Mouse (Mus musculus) embryonic facial prominence, embryonic 15.5 days (tissue): ENCODE data around the gene Arhgap24. TPM values are rescaled to one million over a fixed set of nuclear protein-coding genes. Genes with fewer than 3 reads are reported as not detected.

Experiments
- ATAC-seq: fragments of 200-750 bp; cut with Nextera tagmentation; 2 replicates; pipeline ENCODE4 v1.8.0; 2017; ENCODE audit warnings: low read depth, moderate TSS enrichment; ENCODE audit not compliant: insufficient number of reproducible peaks, low FRiP score, low TSS enrichment
- H3K27ac ChIP-seq: fragments of 300-500 bp; sonication (generic); replicated peaks from 2 replicates; pipeline ENCODE4 v1.5.1; 2015; ENCODE audit warnings: mild to moderate bottlenecking, inconsistent platforms
- H3K27me3 ChIP-seq: fragments of 300-500 bp; sonication (generic); 2 replicates; pipeline ENCODE4 v1.6.1; 2015; ENCODE audit warnings: inconsistent platforms
- H3K36me3 ChIP-seq: fragments of 300-500 bp; sonication (generic); 2 replicates; pipeline ENCODE4 v1.6.1; 2015; ENCODE audit warnings: mild to moderate bottlenecking, inconsistent platforms
- H3K4me1 ChIP-seq: fragments of 300-500 bp; sonication (generic); 2 replicates; pipeline ENCODE4 v1.6.1; 2015; ENCODE audit warnings: inconsistent platforms
- H3K4me2 ChIP-seq: fragments of 300-500 bp; sonication (generic); replicated peaks from 2 replicates; pipeline ENCODE4 v1.6.1; 2015; ENCODE audit warnings: mild to moderate bottlenecking, inconsistent platforms
- H3K4me3 ChIP-seq: fragments of 300-500 bp; sonication (generic); replicated peaks from 2 replicates; pipeline ENCODE4 v1.5.1; 2015; ENCODE audit warnings: mild to moderate bottlenecking, inconsistent platforms
- H3K9ac ChIP-seq: fragments of 300-500 bp; sonication (generic); 2 replicates; pipeline ENCODE4 v1.6.1; 2015; ENCODE audit warnings: inconsistent platforms
- H3K9me3 ChIP-seq: fragments of 300-500 bp; sonication (generic); replicated peaks from 2 replicates; pipeline ENCODE4 v1.6.1; 2016; ENCODE audit warnings: inconsistent platforms
- WGBS: fragments of 180-500 bp; shearing (Covaris S2); methylation state at CpG from one replicate; pipeline ENCODE4 v1.1.7; 2015; 5-methylcytosine and 5-hydroxymethylcytosine counted together
- polyA plus RNA-seq: library from polyadenylated mRNA; unstranded; fragments of >200 nt; fragmentation: Nextera tagmentation; extraction: Ambion mirVana; gene quantifications from 2 replicates; pipeline ENCODE4 v1.2.1, GENCODE M21; 2015

Gene Arhgap24
- polyA plus RNA-seq, 1 experiment from 2014 or later, result 34.0 TPM

GRCm38 (mm10) chr5:102770611-102771010 lies 289.4 kb downstream of the Arhgap24 start:
- ATAC-seq, result no peak
- no peak overlapping the region for H3K27ac ChIP-seq

GRCm38 (mm10) chr5:102774500-102774899 lies 293.3 kb downstream of the Arhgap24 start:
- H3K27me3 ChIP-seq, result no peaks in the 10 kb centered on the region
- H3K4me2 ChIP-seq, result no peak overlapping the region
- peaks cover 7% of the 10 kb centered on the region for H3K4me1 ChIP-seq
- no peak overlapping the region for H3K27ac ChIP-seq
- H3K4me3 ChIP-seq, result no peak overlapping the region
- no peaks in the 10 kb centered on the region for H3K36me3 ChIP-seq
- no peaks in the 10 kb centered on the region for H3K9me3 ChIP-seq
- no peak for ATAC-seq
- 63% methylated on average over 4 of the region's 4 CpGs for WGBS
- no peak overlapping the region for H3K9ac ChIP-seq

More at GRCm38 (mm10) chr5:102770611-102771010, 289.4 kb downstream of the Arhgap24 start:
- Histone ChIP-seq H3K4me1 (peaks cover 16% of the 10 kb centered on the region; the same call in 1 of the 2 replicates), H3K9me3 (no peaks in the 10 kb centered on the region), H3K4me2 (no peak overlapping the region), H3K27me3 (no peaks in the 10 kb centered on the region), H3K9ac (no peak overlapping the region), H3K4me3 (no peak overlapping the region), H3K36me3 (no peaks in the 10 kb centered on the region)
- WGBS, result 65% methylated on average over 7 of the region's 7 CpGs

GRCm38 (mm10) chr5:102777255-102777654 lies 296.1 kb downstream of the Arhgap24 start:
- Histone ChIP-seq H3K36me3 (no peaks in the 10 kb centered on the region), H3K4me1 (peaks cover 7% of the 10 kb centered on the region), H3K9me3 (no peaks in the 10 kb centered on the region), H3K4me3 (no peak overlapping the region), H3K27ac (0 out of 2 replicates have a peak overlapping the region, but pooled peaks have one; percentile 29), H3K4me2 (no peak overlapping the region), H3K27me3 (no peaks in the 10 kb centered on the region), H3K9ac (no peak overlapping the region)
- ATAC-seq, result no peak
- 84% methylated on average over 9 of the region's 9 CpGs for WGBS

GRCm38 (mm10) chr5:102777852-102778251 lies 296.7 kb downstream of the Arhgap24 start:
- Histone ChIP-seq H3K4me1 (peaks cover 7% of the 10 kb centered on the region), H3K4me3 (no peak overlapping the region), H3K9me3 (no peaks in the 10 kb centered on the region), H3K4me2 (no peak overlapping the region), H3K27me3 (no peaks in the 10 kb centered on the region), H3K36me3 (no peaks in the 10 kb centered on the region), H3K9ac (no peak overlapping the region), H3K27ac (0 out of 2 replicates have a peak overlapping the region, but pooled peaks have one; percentile 29)
- peak; percentile 69; the same call in 1 of the 2 replicates for ATAC-seq
- WGBS, result 65% methylated on average over 9 of the region's 9 CpGs

- Histone ChIP-seq H3K36me3 (no peaks in the 10 kb centered on the region), H3K4me3 (no peak overlapping the region), H3K9me3 (no peaks in the 10 kb centered on the region), H3K27ac (no peak overlapping the region), H3K27me3 (no peaks in the 10 kb centered on the region), H3K4me2 (no peak overlapping the region), H3K9ac (no peak overlapping the region), H3K4me1 (peaks cover 7% of the 10 kb centered on the region)
- 51% methylated on average over 5 of the region's 5 CpGs for WGBS
- ATAC-seq, result 0 out of 2 replicates have a peak, but pooled peaks have one; percentile 24
Measured at GRCm38 (mm10) chr5:102778253-102778652, 297.1 kb downstream of the Arhgap24 start.

GRCm38 (mm10) chr5:102783585-102783984 lies 302.4 kb downstream of the Arhgap24 start:
- Histone ChIP-seq H3K4me1 (no peaks in the 10 kb centered on the region), H3K27ac (no peak overlapping the region), H3K4me2 (no peak overlapping the region), H3K9ac (no peak overlapping the region), H3K9me3 (no peaks in the 10 kb centered on the region), H3K36me3 (no peaks in the 10 kb centered on the region), H3K4me3 (no peak overlapping the region), H3K27me3 (no peaks in the 10 kb centered on the region)
- ATAC-seq, result 0 out of 2 replicates have a peak, but pooled peaks have one; percentile 39
- 59% methylated on average over 4 of the region's 4 CpGs for WGBS

GRCm38 (mm10) chr5:102786123-102786522 lies 304.9 kb downstream of the Arhgap24 start:
- H3K4me3 ChIP-seq, result no peak overlapping the region
- H3K27me3 ChIP-seq, result no peaks in the 10 kb centered on the region
- WGBS, result 69% methylated on average over 2 of the region's 2 CpGs
- no peak overlapping the region for H3K4me2 ChIP-seq
- no peaks in the 10 kb centered on the region for H3K36me3 ChIP-seq
- H3K27ac ChIP-seq, result no peak overlapping the region
- no peaks in the 10 kb centered on the region for H3K4me1 ChIP-seq
- ATAC-seq, result no peak
- H3K9me3 ChIP-seq, result no peaks in the 10 kb centered on the region
- H3K9ac ChIP-seq, result no peak overlapping the region

- H3K9me3 ChIP-seq, result no peaks in the 10 kb centered on the region
- no peak for ATAC-seq
- no peak overlapping the region for H3K4me2 ChIP-seq
- H3K4me1 ChIP-seq, result 0 out of 2 replicates have a peak, but pooled peaks cover 7% of the 10 kb centered on the region
- H3K9ac ChIP-seq, result no peak overlapping the region
- no peaks in the 10 kb centered on the region for H3K27me3 ChIP-seq
- no peak overlapping the region for H3K4me3 ChIP-seq
- H3K36me3 ChIP-seq, result no peaks in the 10 kb centered on the region
- WGBS, result 75% methylated on average over 3 of the region's 3 CpGs
- H3K27ac ChIP-seq, result no peak overlapping the region
Measured at GRCm38 (mm10) chr5:102788437-102788836, 307.2 kb downstream of the Arhgap24 start.

GRCm38 (mm10) chr5:102791273-102791672 lies 310.1 kb downstream of the Arhgap24 start:
- ATAC-seq, result no peak
- H3K9me3 ChIP-seq, result no peaks in the 10 kb centered on the region
- H3K9ac ChIP-seq, result no peak overlapping the region
- no peaks in the 10 kb centered on the region for H3K36me3 ChIP-seq
- no peak overlapping the region for H3K4me2 ChIP-seq
- H3K4me3 ChIP-seq, result no peak overlapping the region
- H3K27me3 ChIP-seq, result no peaks in the 10 kb centered on the region
- H3K4me1 ChIP-seq, result 0 out of 2 replicates have a peak, but pooled peaks cover 10% of the 10 kb centered on the region
- H3K27ac ChIP-seq, result no peak overlapping the region
- WGBS, result 57% methylated on average over 4 of the region's 4 CpGs

- Histone ChIP-seq H3K9ac (no peak overlapping the region), H3K4me1 (0 out of 2 replicates have a peak, but pooled peaks cover 10% of the 10 kb centered on the region), H3K36me3 (no peaks in the 10 kb centered on the region), H3K4me2 (no peak overlapping the region), H3K27me3 (no peaks in the 10 kb centered on the region), H3K9me3 (no peaks in the 10 kb centered on the region), H3K4me3 (no peak overlapping the region), H3K27ac (peak overlapping the region; percentile 39)
- ATAC-seq, result no peak
- 51% methylated on average over 11 of the region's 11 CpGs for WGBS
Measured at GRCm38 (mm10) chr5:102793536-102793935, 312.3 kb downstream of the Arhgap24 start.

GRCm38 (mm10) chr5:102801469-102801868 lies 320.3 kb downstream of the Arhgap24 start:
- Histone ChIP-seq H3K4me1 (no peaks in the 10 kb centered on the region), H3K36me3 (no peaks in the 10 kb centered on the region), H3K4me3 (no peak overlapping the region), H3K4me2 (no peak overlapping the region), H3K9ac (no peak overlapping the region), H3K27me3 (no peaks in the 10 kb centered on the region), H3K27ac (no peak overlapping the region), H3K9me3 (no peaks in the 10 kb centered on the region)
- WGBS, result 83% methylated on average over 3 of the region's 3 CpGs
- ATAC-seq, result no peak

GRCm38 (mm10) chr5:102802833-102803232 lies 321.6 kb downstream of the Arhgap24 start:
- 79% methylated on average over 6 of the region's 6 CpGs for WGBS
- H3K4me3 ChIP-seq, result no peak overlapping the region
- no peaks in the 10 kb centered on the region for H3K27me3 ChIP-seq
- no peaks in the 10 kb centered on the region for H3K36me3 ChIP-seq
- H3K9me3 ChIP-seq, result no peaks in the 10 kb centered on the region
- no peak overlapping the region for H3K27ac ChIP-seq
- no peak for ATAC-seq
- no peak overlapping the region for H3K9ac ChIP-seq
- H3K4me1 ChIP-seq, result no peaks in the 10 kb centered on the region
- no peak overlapping the region for H3K4me2 ChIP-seq
